Mouse (Mus musculus): ENCODE results near the gene Klhl6. TPM values are rescaled to one million over a fixed set of nuclear protein-coding genes. Genes with fewer than 3 reads are reported as not detected.
"Not testable (repeated sequence)": the region's sequence is repeated elsewhere in the genome, so short reads cannot be mapped to it uniquely, and the experiment has no call there.

The Klhl6 gene
- polyA plus RNA-seq, 1 experiment: 0.75 TPM

- Histone ChIP-seq H3K4me3 (ENCODE audit: low read depth, low read length) (no peak overlapping the region), H3K4me1 (ENCODE audit: control insufficient read depth, insufficient read depth, low read length) (no peaks in the 10 kb centered on the region), H3K27me3 (ENCODE audit: control insufficient read depth, insufficient read depth, low read length, poor library complexity, severe bottlenecking) (peaks cover 2% of the 10 kb centered on the region; the same call in 1 of the 2 replicates), H3K9me3 (replicated peaks; ENCODE audit: control insufficient read depth, insufficient read depth, low read length, poor library complexity, severe bottlenecking) (0 out of 2 replicates have a peak, but pooled peaks cover 2% of the 10 kb centered on the region), H3K9ac (ENCODE audit: low read depth, poor library complexity, severe bottlenecking) (no peak overlapping the region), H3K36me3 (ENCODE audit: control insufficient read depth, insufficient read depth, low read length, poor library complexity, severe bottlenecking) (no peaks in the 10 kb centered on the region), H3K27ac (ENCODE audit: insufficient read depth, low read length) (no peak overlapping the region)
- TF ChIP-seq EP300 (IDR thresholded peaks at IDR 0.05; ENCODE audit: insufficient read depth, low read depth, low read length): no peak
- no peak for TF ChIP-seq CTCF (IDR thresholded peaks at IDR 0.05; ENCODE audit: low read depth, low read length)
- no peak for TF ChIP-seq POLR2A (IDR thresholded peaks at IDR 0.05; ENCODE audit: insufficient read depth, low read length)
Measured at GRCm38 (mm10) chr16:19997616-19998015, 14.8 kb upstream of the Klhl6 start.

GRCm38 (mm10) chr16:19996913-19997312 is 14.1 kb upstream of the Klhl6 start:
- H3K36me3 ChIP-seq (ENCODE audit: control insufficient read depth, insufficient read depth, low read length, poor library complexity, severe bottlenecking); H3K4me1 ChIP-seq (ENCODE audit: control insufficient read depth, insufficient read depth, low read length); H3K27me3 ChIP-seq (ENCODE audit: control insufficient read depth, insufficient read depth, low read length, poor library complexity, severe bottlenecking); H3K9me3 ChIP-seq (replicated peaks; ENCODE audit: control insufficient read depth, insufficient read depth, low read length, poor library complexity, severe bottlenecking); H3K4me3 ChIP-seq (ENCODE audit: low read depth, low read length); H3K27ac ChIP-seq (ENCODE audit: insufficient read depth, low read length); H3K9ac ChIP-seq (ENCODE audit: low read depth, poor library complexity, severe bottlenecking): not testable (repeated sequence)

- Histone ChIP-seq H3K4me3 (ENCODE audit: low read depth, low read length) (no peak overlapping the region), H3K36me3 (ENCODE audit: control insufficient read depth, insufficient read depth, low read length, poor library complexity, severe bottlenecking) (no peaks in the 10 kb centered on the region), H3K27ac (ENCODE audit: insufficient read depth, low read length) (no peak overlapping the region), H3K9me3 (replicated peaks; ENCODE audit: control insufficient read depth, insufficient read depth, low read length, poor library complexity, severe bottlenecking) (no peaks in the 10 kb centered on the region), H3K9ac (ENCODE audit: low read depth, poor library complexity, severe bottlenecking) (no peak overlapping the region), H3K4me1 (ENCODE audit: control insufficient read depth, insufficient read depth, low read length) (no peaks in the 10 kb centered on the region), H3K27me3 (ENCODE audit: control insufficient read depth, insufficient read depth, low read length, poor library complexity, severe bottlenecking) (peaks cover 2% of the 10 kb centered on the region; the same call in 1 of the 2 replicates)
- TF ChIP-seq CTCF (IDR thresholded peaks at IDR 0.05; ENCODE audit: low read depth, low read length) (no peak), POLR2A (IDR thresholded peaks at IDR 0.05; ENCODE audit: insufficient read depth, low read length) (no peak), EP300 (IDR thresholded peaks at IDR 0.05; ENCODE audit: insufficient read depth, low read depth, low read length) (no peak)
Measured at GRCm38 (mm10) chr16:19995818-19996217, 13.0 kb upstream of the Klhl6 start.

- Histone ChIP-seq H3K27ac (ENCODE audit: insufficient read depth, low read length) (no peak overlapping the region), H3K4me3 (ENCODE audit: low read depth, low read length) (no peak overlapping the region), H3K27me3 (ENCODE audit: control insufficient read depth, insufficient read depth, low read length, poor library complexity, severe bottlenecking) (peaks cover under 1% of the 10 kb centered on the region; the same call in 1 of the 2 replicates), H3K9me3 (replicated peaks; ENCODE audit: control insufficient read depth, insufficient read depth, low read length, poor library complexity, severe bottlenecking) (no peaks in the 10 kb centered on the region), H3K36me3 (ENCODE audit: control insufficient read depth, insufficient read depth, low read length, poor library complexity, severe bottlenecking) (no peaks in the 10 kb centered on the region), H3K4me1 (ENCODE audit: control insufficient read depth, insufficient read depth, low read length) (no peaks in the 10 kb centered on the region), H3K9ac (ENCODE audit: low read depth, poor library complexity, severe bottlenecking) (no peak overlapping the region)
- TF ChIP-seq POLR2A (IDR thresholded peaks at IDR 0.05; ENCODE audit: insufficient read depth, low read length): no peak
- TF ChIP-seq EP300 (IDR thresholded peaks at IDR 0.05; ENCODE audit: insufficient read depth, low read depth, low read length): no peak
- TF ChIP-seq CTCF (IDR thresholded peaks at IDR 0.05; ENCODE audit: low read depth, low read length): no peak
Measured at GRCm38 (mm10) chr16:19993278-19993677, 10.4 kb upstream of the Klhl6 start.

GRCm38 (mm10) chr16:19990536-19990935 is 7.7 kb upstream of the Klhl6 start:
- Histone ChIP-seq H3K27me3 (ENCODE audit: control insufficient read depth, insufficient read depth, low read length, poor library complexity, severe bottlenecking) (no peaks in the 10 kb centered on the region), H3K36me3 (ENCODE audit: control insufficient read depth, insufficient read depth, low read length, poor library complexity, severe bottlenecking) (no peaks in the 10 kb centered on the region), H3K9me3 (replicated peaks; ENCODE audit: control insufficient read depth, insufficient read depth, low read length, poor library complexity, severe bottlenecking) (no peaks in the 10 kb centered on the region), H3K4me1 (ENCODE audit: control insufficient read depth, insufficient read depth, low read length) (no peaks in the 10 kb centered on the region), H3K9ac (ENCODE audit: low read depth, poor library complexity, severe bottlenecking) (no peak overlapping the region), H3K27ac (ENCODE audit: insufficient read depth, low read length) (no peak overlapping the region), H3K4me3 (ENCODE audit: low read depth, low read length) (no peak overlapping the region)
- no peak for TF ChIP-seq CTCF (IDR thresholded peaks at IDR 0.05; ENCODE audit: low read depth, low read length)
- no peak for TF ChIP-seq POLR2A (IDR thresholded peaks at IDR 0.05; ENCODE audit: insufficient read depth, low read length)
- no peak for TF ChIP-seq EP300 (IDR thresholded peaks at IDR 0.05; ENCODE audit: insufficient read depth, low read depth, low read length)

- no peak for TF ChIP-seq POLR2A (IDR thresholded peaks at IDR 0.05; ENCODE audit: insufficient read depth, low read length)
- no peaks in the 10 kb centered on the region for H3K36me3 ChIP-seq (ENCODE audit: control insufficient read depth, insufficient read depth, low read length, poor library complexity, severe bottlenecking)
- no peaks in the 10 kb centered on the region for H3K9me3 ChIP-seq (replicated peaks; ENCODE audit: control insufficient read depth, insufficient read depth, low read length, poor library complexity, severe bottlenecking)
- H3K27me3 ChIP-seq (ENCODE audit: control insufficient read depth, insufficient read depth, low read length, poor library complexity, severe bottlenecking): no peaks in the 10 kb centered on the region
- no peak overlapping the region for H3K9ac ChIP-seq (ENCODE audit: low read depth, poor library complexity, severe bottlenecking)
- H3K4me3 ChIP-seq (ENCODE audit: low read depth, low read length): no peak overlapping the region
- no peaks in the 10 kb centered on the region for H3K4me1 ChIP-seq (ENCODE audit: control insufficient read depth, insufficient read depth, low read length)
- no peak overlapping the region for H3K27ac ChIP-seq (ENCODE audit: insufficient read depth, low read length)
Measured at GRCm38 (mm10) chr16:19987589-19987988, 4.8 kb upstream of the Klhl6 start.

Data from ES-Bruce4 (cell line).